Mouse (Mus musculus): ENCODE measurements around the gene Adam12. TPM values are rescaled to one million over a fixed set of nuclear protein-coding genes. Genes with fewer than 3 reads are reported as not detected.

Adam12 gene
- polyA plus RNA-seq, 1 experiment from 2014 or later = 4.8 TPM

- Histone ChIP-seq H3K4me3 (no peak overlapping the region), H3K27me3 (no peaks in the 10 kb centered on the region), H3K9me3 (no peaks in the 10 kb centered on the region), H3K36me3 (no peaks in the 10 kb centered on the region), H3K4me2 (replicated peaks) (no peak overlapping the region), H3K27ac (no peak overlapping the region), H3K4me1 (peaks cover 5% of the 10 kb centered on the region; the same call in 1 of the 2 replicates), H3K9ac (no peak overlapping the region)
- no peak for ATAC-seq (ENCODE audit: insufficient number of reproducible peaks, insufficient read depth, low FRiP score, low TSS enrichment)
- WGBS = 43% methylated on average over 2 of the region's 2 CpGs
These were observed 138.1 kb downstream of the Adam12 start for GRCm38 (mm10) chr7:134093871-134094270.

- 0 out of 2 replicates have a peak, but pooled peaks cover 5% of the 10 kb centered on the region for H3K4me1 ChIP-seq
- 68% methylated on average over 3 of the region's 3 CpGs for WGBS
- H3K27me3 ChIP-seq = no peaks in the 10 kb centered on the region
- no peaks in the 10 kb centered on the region for H3K36me3 ChIP-seq
- H3K9ac ChIP-seq = no peak overlapping the region
- no peak for ATAC-seq (ENCODE audit: insufficient number of reproducible peaks, insufficient read depth, low FRiP score, low TSS enrichment)
- H3K4me3 ChIP-seq = no peak overlapping the region
- H3K4me2 ChIP-seq (replicated peaks) = no peak overlapping the region
- H3K9me3 ChIP-seq = no peaks in the 10 kb centered on the region
- H3K27ac ChIP-seq = no peak overlapping the region
These were observed 141.2 kb downstream of the Adam12 start for GRCm38 (mm10) chr7:134090764-134091163.

- ATAC-seq (ENCODE audit: insufficient number of reproducible peaks, insufficient read depth, low FRiP score, low TSS enrichment) = no peak
- no peak overlapping the region for H3K4me2 ChIP-seq (replicated peaks)
- 0 out of 2 replicates have a peak, but pooled peaks cover 5% of the 10 kb centered on the region for H3K4me1 ChIP-seq
- no peak overlapping the region for H3K4me3 ChIP-seq
- H3K27ac ChIP-seq = no peak overlapping the region
- H3K9me3 ChIP-seq = no peaks in the 10 kb centered on the region
- no peaks in the 10 kb centered on the region for H3K27me3 ChIP-seq
- WGBS = 90% methylated on average over 9 of the region's 9 CpGs
- no peaks in the 10 kb centered on the region for H3K36me3 ChIP-seq
- no peak overlapping the region for H3K9ac ChIP-seq
These were observed 141.7 kb downstream of the Adam12 start for GRCm38 (mm10) chr7:134090256-134090655.

GRCm38 (mm10) chr7:134088548-134089347 is 143.2 kb downstream of the Adam12 start:
- H3K4me3 ChIP-seq = no peak overlapping the region
- no peak overlapping the region for H3K4me2 ChIP-seq (replicated peaks)
- WGBS = 84% methylated on average over 14 of the region's 14 CpGs
- no peaks in the 10 kb centered on the region for H3K27me3 ChIP-seq
- no peak overlapping the region for H3K27ac ChIP-seq
- H3K9me3 ChIP-seq = no peaks in the 10 kb centered on the region
- no peaks in the 10 kb centered on the region for H3K36me3 ChIP-seq
- 0 out of 2 replicates have a peak, but pooled peaks cover under 1% of the 10 kb centered on the region for H3K4me1 ChIP-seq
- ATAC-seq (ENCODE audit: insufficient number of reproducible peaks, insufficient read depth, low FRiP score, low TSS enrichment) = no peak
- H3K9ac ChIP-seq = no peak overlapping the region

GRCm38 (mm10) chr7:134085396-134085795 is 146.6 kb downstream of the Adam12 start:
- Histone ChIP-seq H3K4me2 (replicated peaks) (no peak overlapping the region), H3K27ac (no peak overlapping the region), H3K9me3 (no peaks in the 10 kb centered on the region), H3K4me1 (no peaks in the 10 kb centered on the region), H3K36me3 (no peaks in the 10 kb centered on the region), H3K27me3 (no peaks in the 10 kb centered on the region), H3K4me3 (no peak overlapping the region), H3K9ac (no peak overlapping the region)
- WGBS = 64% methylated on average over 2 of the region's 2 CpGs
- no peak for ATAC-seq (ENCODE audit: insufficient number of reproducible peaks, insufficient read depth, low FRiP score, low TSS enrichment)

- Histone ChIP-seq H3K27me3 (no peaks in the 10 kb centered on the region), H3K27ac (no peak overlapping the region), H3K4me2 (replicated peaks) (no peak overlapping the region), H3K4me3 (no peak overlapping the region), H3K9ac (no peak overlapping the region), H3K36me3 (no peaks in the 10 kb centered on the region), H3K4me1 (no peaks in the 10 kb centered on the region), H3K9me3 (no peaks in the 10 kb centered on the region)
- no peak for ATAC-seq (ENCODE audit: insufficient number of reproducible peaks, insufficient read depth, low FRiP score, low TSS enrichment)
These were observed 147.0 kb downstream of the Adam12 start for GRCm38 (mm10) chr7:134084926-134085325.

- Histone ChIP-seq H3K9ac (no peak overlapping the region), H3K4me3 (no peak overlapping the region), H3K4me1 (no peaks in the 10 kb centered on the region), H3K27ac (no peak overlapping the region), H3K27me3 (no peaks in the 10 kb centered on the region), H3K36me3 (no peaks in the 10 kb centered on the region), H3K4me2 (replicated peaks) (no peak overlapping the region), H3K9me3 (no peaks in the 10 kb centered on the region)
- ATAC-seq (ENCODE audit: insufficient number of reproducible peaks, insufficient read depth, low FRiP score, low TSS enrichment) = no peak
- WGBS = 83% methylated on average over 8 of the region's 8 CpGs
These were observed 150.5 kb downstream of the Adam12 start for GRCm38 (mm10) chr7:134081307-134082072.

GRCm38 (mm10) chr7:134079980-134080725 is 151.8 kb downstream of the Adam12 start:
- Histone ChIP-seq H3K4me3 (no peak overlapping the region), H3K4me1 (no peaks in the 10 kb centered on the region), H3K9ac (no peak overlapping the region), H3K36me3 (no peaks in the 10 kb centered on the region), H3K4me2 (replicated peaks) (no peak overlapping the region), H3K27me3 (no peaks in the 10 kb centered on the region), H3K27ac (no peak overlapping the region), H3K9me3 (no peaks in the 10 kb centered on the region)
- 86% methylated on average over 17 of the region's 17 CpGs for WGBS
- ATAC-seq (ENCODE audit: insufficient number of reproducible peaks, insufficient read depth, low FRiP score, low TSS enrichment) = no peak

- no peak for ATAC-seq (ENCODE audit: insufficient number of reproducible peaks, insufficient read depth, low FRiP score, low TSS enrichment)
- no peak overlapping the region for H3K4me2 ChIP-seq (replicated peaks)
- no peaks in the 10 kb centered on the region for H3K36me3 ChIP-seq
- no peaks in the 10 kb centered on the region for H3K27me3 ChIP-seq
- no peak overlapping the region for H3K4me3 ChIP-seq
- no peak overlapping the region for H3K9ac ChIP-seq
- no peaks in the 10 kb centered on the region for H3K9me3 ChIP-seq
- no peak overlapping the region for H3K27ac ChIP-seq
- 93% methylated on average over 4 of the region's 4 CpGs for WGBS
- H3K4me1 ChIP-seq = 0 out of 2 replicates have a peak, but pooled peaks cover 3% of the 10 kb centered on the region
These were observed 154.3 kb downstream of the Adam12 start for GRCm38 (mm10) chr7:134077684-134078083.

GRCm38 (mm10) chr7:134073011-134073410 is 158.9 kb downstream of the Adam12 start:
- peaks cover 3% of the 10 kb centered on the region; the same call in 1 of the 2 replicates for H3K4me1 ChIP-seq
- no peaks in the 10 kb centered on the region for H3K36me3 ChIP-seq
- no peak overlapping the region for H3K9ac ChIP-seq
- 56% methylated on average over 5 of the region's 5 CpGs for WGBS
- H3K27me3 ChIP-seq = no peaks in the 10 kb centered on the region
- no peak for ATAC-seq (ENCODE audit: insufficient number of reproducible peaks, insufficient read depth, low FRiP score, low TSS enrichment)
- no peak overlapping the region for H3K4me2 ChIP-seq (replicated peaks)
- no peak overlapping the region for H3K27ac ChIP-seq
- no peak overlapping the region for H3K4me3 ChIP-seq
- no peaks in the 10 kb centered on the region for H3K9me3 ChIP-seq

GRCm38 (mm10) chr7:134071153-134071885 is 160.6 kb downstream of the Adam12 start:
- no peak overlapping the region for H3K4me2 ChIP-seq (replicated peaks)
- H3K27ac ChIP-seq = no peak overlapping the region
- no peak overlapping the region for H3K4me3 ChIP-seq
- H3K36me3 ChIP-seq = no peaks in the 10 kb centered on the region
- peaks cover 3% of the 10 kb centered on the region; the same call in 1 of the 2 replicates for H3K4me1 ChIP-seq
- ATAC-seq (ENCODE audit: insufficient number of reproducible peaks, insufficient read depth, low FRiP score, low TSS enrichment) = no peak
- H3K9me3 ChIP-seq = no peaks in the 10 kb centered on the region
- 76% methylated on average over 11 of the region's 11 CpGs for WGBS
- no peaks in the 10 kb centered on the region for H3K27me3 ChIP-seq
- H3K9ac ChIP-seq = no peak overlapping the region

Measured in embryonic facial prominence, embryonic 12.5 days (tissue).